Mouse (Mus musculus) cerebellum, adult 2 months (tissue): Measurements from ENCODE around the gene Phyhipl. TPM values are rescaled to one million over a fixed set of nuclear protein-coding genes. Genes with fewer than 3 reads are reported as not detected.

Experiments
- DNase-seq, 2 experiments: peaks; one replicate each; pipeline ENCODE4 v3.0.0; 2021
- H3K27ac ChIP-seq: fragments of 200-500 bp; 2 replicates; pipeline ENCODE4 v1.5.1; 2012; ENCODE audit warnings: low read length, control low read depth, inconsistent platforms; ENCODE audit not compliant: insufficient read depth
- H3K27me3 ChIP-seq: fragments of 200-500 bp; 2 replicates; pipeline ENCODE4 v1.6.1; 2012; ENCODE audit warnings: inconsistent platforms, mild to moderate bottlenecking, low read length, moderate library complexity; ENCODE audit not compliant: control insufficient read depth, insufficient read depth
- H3K4me1 ChIP-seq: fragments of 200-500 bp; 2 replicates; pipeline ENCODE4 v1.6.1; 2011; ENCODE audit warnings: low read length; ENCODE audit not compliant: control insufficient read depth, insufficient read depth
- H3K4me3 ChIP-seq: fragments of 200-500 bp; replicated peaks from 2 replicates; pipeline ENCODE3; 2011; ENCODE audit warnings: mild to moderate bottlenecking, low read depth, low read length, control low read depth; ENCODE audit not compliant: insufficient read depth
- CTCF ChIP-seq: fragments of 200-500 bp; IDR thresholded peaks from 2 replicates; pipeline ENCODE4 v1.5.1; 2011; ENCODE audit warnings: low read depth, mild to moderate bottlenecking, control low read depth, low read length, moderate library complexity, borderline replicate concordance; ENCODE audit not compliant: insufficient read depth
- POLR2A ChIP-seq: fragments of 200-500 bp; IDR thresholded peaks from 2 replicates; pipeline ENCODE4 v1.6.1; 2011; ENCODE audit warnings: low read length, control low read depth, borderline replicate concordance; ENCODE audit not compliant: insufficient read depth
- WGBS: fragments of 180-500 bp; shearing (Covaris S2); methylation state at CpG from one replicate; pipeline ENCODE4 v1.1.7; 2018; 5-methylcytosine and 5-hydroxymethylcytosine counted together
- polyA plus RNA-seq: library from polyadenylated mRNA; depleted of rRNA; stranded (reverse); fragments of >200 nt; gene quantifications from 2 replicates; pipeline ENCODE4 v1.2.3, GENCODE M21; 2012

The Phyhipl gene
- polyA plus RNA-seq, 1 experiment, result 224 TPM

DNA sequence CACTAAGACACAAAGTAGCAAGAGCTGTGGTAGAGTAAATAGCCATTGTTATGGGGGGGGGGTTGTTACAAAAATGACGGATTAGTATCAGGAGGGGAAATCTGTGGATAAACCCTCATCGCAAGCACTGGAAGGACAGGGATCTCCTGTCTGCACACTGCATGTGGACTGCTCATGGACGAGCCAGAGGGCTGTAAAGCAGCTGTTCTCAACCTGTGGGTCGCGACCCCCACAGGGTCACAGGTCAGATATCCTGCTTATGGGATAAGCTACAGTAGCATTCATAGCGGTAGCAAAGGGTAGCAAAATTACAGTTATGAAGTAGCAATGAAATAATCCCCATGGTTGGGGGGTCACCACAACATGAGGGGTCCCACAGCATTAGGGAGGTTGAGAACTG, 39.4 kb downstream of the Phyhipl start:
- H3K27me3 ChIP-seq, result no peaks in the 10 kb centered on the region
- DNase-seq, result no peak
- no peak overlapping the region for H3K4me3 ChIP-seq
- no peak overlapping the region for H3K27ac ChIP-seq
- WGBS, result 89% methylated on average over 6 of the region's 6 CpGs
- H3K4me1 ChIP-seq, result no peaks in the 10 kb centered on the region
- TF ChIP-seq POLR2A (no peak), CTCF (no peak)

DNA sequence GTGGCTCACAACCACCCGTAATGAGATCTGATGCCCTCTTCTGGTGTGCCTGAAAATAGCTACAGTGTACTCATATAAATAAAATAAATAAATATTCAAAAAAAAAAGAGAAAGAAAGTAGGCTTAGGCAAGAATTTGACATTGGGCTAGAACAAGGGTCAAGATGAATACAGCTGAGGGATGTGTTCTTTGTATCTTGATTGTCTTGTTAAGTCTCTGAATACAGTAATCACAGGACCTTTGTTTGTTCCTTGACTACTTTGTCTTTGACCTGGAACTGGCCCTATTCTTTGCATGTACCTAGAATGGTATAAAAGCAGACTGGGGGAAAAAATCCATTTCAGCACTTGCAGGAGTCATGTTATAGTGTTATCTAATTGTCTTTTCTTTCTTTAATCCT, 44.1 kb downstream of the Phyhipl start:
- 87% methylated on average over 1 of the region's 1 CpGs for WGBS

DNA sequence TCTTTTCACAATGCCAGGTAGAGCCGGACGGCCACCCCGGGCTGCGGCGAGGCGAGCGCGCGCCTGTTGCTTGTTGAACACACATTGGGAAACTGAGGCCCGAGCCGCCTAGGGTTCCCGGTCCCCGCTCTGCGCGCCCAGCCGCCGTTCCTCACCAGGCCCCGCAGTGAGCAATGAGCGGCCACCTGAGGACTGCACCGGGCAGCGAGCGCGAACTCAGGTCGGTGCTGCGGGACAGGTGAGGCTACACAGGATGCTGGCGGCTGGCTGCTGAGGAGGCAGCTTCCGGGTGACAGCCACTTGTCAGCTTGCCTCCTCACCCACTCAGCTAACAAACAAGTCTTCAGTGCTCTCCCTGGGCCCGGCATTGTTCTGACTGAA, 55.9 kb downstream of the Phyhipl start:
- under 1% methylated on average over 28 of the region's 28 CpGs for WGBS
- no peaks in the 10 kb centered on the region for H3K27me3 ChIP-seq
- H3K27ac ChIP-seq, result peak overlapping the region; percentile 60
- no peak for DNase-seq
- TF ChIP-seq POLR2A (no peak), CTCF (no peak)
- H3K4me3 ChIP-seq, result peak overlapping the region; percentile 73
- H3K4me1 ChIP-seq, result peaks cover 4% of the 10 kb centered on the region; the same call in 1 of the 2 replicates

More for the DNA sequence above, 44.1 kb downstream of the Phyhipl start:
- H3K4me1 ChIP-seq, result no peaks in the 10 kb centered on the region
- H3K27me3 ChIP-seq, result no peaks in the 10 kb centered on the region
- no peak for DNase-seq
- no peak overlapping the region for H3K4me3 ChIP-seq
- TF ChIP-seq CTCF, result no peak
- no peak for TF ChIP-seq POLR2A
- no peak overlapping the region for H3K27ac ChIP-seq

- WGBS, result under 1% methylated on average over 124 of the region's 124 CpGs
- DNase-seq, result peak; percentile 96 to 98
Observed at GRCm38 (mm10) chr10:70599126-70599924, 56.4 kb downstream of the Phyhipl start.

DNA sequence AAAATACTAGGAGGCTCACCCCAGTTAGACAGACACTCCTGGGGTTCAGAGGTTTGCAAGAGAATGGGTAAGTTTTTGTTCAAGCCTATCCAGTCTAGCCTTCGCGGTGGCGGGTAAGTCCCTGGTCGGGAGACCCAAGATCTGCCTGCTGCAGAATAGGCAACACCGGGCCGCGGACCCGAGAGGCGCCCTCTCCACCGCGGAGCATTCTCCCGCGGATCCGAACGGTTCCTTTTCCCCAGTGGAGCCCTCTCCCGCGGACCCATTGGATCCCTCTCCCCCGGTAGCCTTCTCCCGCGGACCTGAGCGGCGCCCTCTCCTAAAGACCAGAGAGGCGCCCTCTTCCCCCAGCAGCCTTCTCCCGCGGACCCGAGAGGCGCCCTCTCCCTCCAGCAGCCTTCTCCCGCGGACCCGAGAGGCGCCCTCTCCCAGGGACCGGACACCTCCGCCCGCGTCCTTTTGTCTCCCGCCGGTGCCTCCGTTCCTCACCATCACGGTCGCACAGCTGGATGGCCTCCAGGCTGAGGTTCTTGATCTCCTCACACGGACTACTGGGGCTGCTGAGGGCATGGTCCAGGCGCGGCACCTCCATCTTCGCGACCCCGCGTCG, 57.1 kb downstream of the Phyhipl start:
- DNase-seq, result peak; percentile 72 to 85
- peaks cover 4% of the 10 kb centered on the region; the same call in 1 of the 2 replicates for H3K4me1 ChIP-seq
- peak overlapping the region; percentile 94 for H3K27ac ChIP-seq
- H3K4me3 ChIP-seq, result peak overlapping the region; percentile 88
- no peak for TF ChIP-seq CTCF
- no peak for TF ChIP-seq POLR2A
- WGBS, result under 1% methylated on average over 48 of the region's 48 CpGs
- H3K27me3 ChIP-seq, result no peaks in the 10 kb centered on the region

More at GRCm38 (mm10) chr10:70599126-70599924, 56.4 kb downstream of the Phyhipl start:
- H3K4me3 ChIP-seq, result peak overlapping the region; percentile 88
- peaks cover 4% of the 10 kb centered on the region; the same call in 1 of the 2 replicates for H3K4me1 ChIP-seq
- TF ChIP-seq CTCF, result no peak
- peak; percentile 80 for TF ChIP-seq POLR2A
- peak overlapping the region; percentile 94 for H3K27ac ChIP-seq
- H3K27me3 ChIP-seq, result no peaks in the 10 kb centered on the region

DNA sequence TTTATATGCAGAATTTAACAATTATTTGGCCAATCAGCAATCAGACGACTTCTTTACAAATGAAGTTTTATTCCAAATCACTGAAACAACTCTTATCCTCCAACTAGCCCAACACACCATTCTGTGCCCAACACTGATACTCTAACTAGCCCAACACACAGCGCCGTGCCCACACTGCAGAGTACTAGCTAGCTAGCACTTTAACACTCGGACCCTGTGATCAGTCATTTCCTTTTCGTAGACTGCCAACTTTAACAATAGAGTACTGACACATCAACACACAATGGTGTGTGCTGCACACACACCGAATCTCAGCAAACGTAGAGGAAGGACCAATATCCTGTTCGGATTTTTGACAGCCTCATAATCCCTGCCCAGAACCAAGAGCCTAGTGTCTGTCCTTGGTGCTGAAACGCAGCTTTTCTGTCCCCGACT, 57.7 kb downstream of the Phyhipl start:
- WGBS, result 2% methylated on average over 10 of the region's 10 CpGs
- DNase-seq, result no peak
- H3K27me3 ChIP-seq, result no peaks in the 10 kb centered on the region

GRCm38 (mm10) chr10:70594007-70594406, 61.8 kb downstream of the Phyhipl start:
- Histone ChIP-seq H3K4me1 (peaks cover 4% of the 10 kb centered on the region; the same call in 1 of the 2 replicates), H3K27ac (no peak overlapping the region), H3K27me3 (no peaks in the 10 kb centered on the region), H3K4me3 (no peak overlapping the region)
- no peak for TF ChIP-seq POLR2A
- TF ChIP-seq CTCF, result peak; percentile 35
- WGBS, result 68% methylated on average over 1 of the region's 1 CpGs
- peak; percentile 45 to 53 for DNase-seq

More for the DNA sequence above, 57.7 kb downstream of the Phyhipl start:
- Histone ChIP-seq H3K4me1 (peaks cover 4% of the 10 kb centered on the region; the same call in 1 of the 2 replicates), H3K27ac (peak overlapping the region; percentile 94), H3K4me3 (peak overlapping the region; percentile 88)
- no peak for TF ChIP-seq POLR2A
- TF ChIP-seq CTCF, result no peak

GRCm38 (mm10) chr10:70586876-70587405, 68.8 kb downstream of the Phyhipl start:
- no peak for TF ChIP-seq POLR2A
- no peak for TF ChIP-seq CTCF
- 54% methylated on average over 3 of the region's 3 CpGs for WGBS
- no peak for DNase-seq
- Histone ChIP-seq H3K4me1 (peaks cover 10% of the 10 kb centered on the region; the same call in 1 of the 2 replicates), H3K4me3 (no peak overlapping the region), H3K27me3 (no peaks in the 10 kb centered on the region), H3K27ac (no peak overlapping the region)
